Mouse (Mus musculus) embryonic fibroblast, embryonic 13.5 days (primary cell): ENCODE data around the gene Ccdc171. TPM values are rescaled to one million over a fixed set of nuclear protein-coding genes. Genes with fewer than 3 reads are reported as not detected.
"Not testable (repeated sequence)": the region's sequence is repeated elsewhere in the genome, so short reads cannot be mapped to it uniquely, and the experiment has no call there.

ENCODE experiments used
- H3K27ac ChIP-seq: 2 replicates; pipeline ENCODE4 v1.5.1; 2012; ENCODE audit warnings: low read length, control low read depth, inconsistent platforms; ENCODE audit not compliant: insufficient read depth
- H3K4me1 ChIP-seq: 2 replicates; pipeline ENCODE4 v1.6.1; 2011; ENCODE audit warnings: low read length; ENCODE audit not compliant: control insufficient read depth, insufficient read depth
- H3K4me3 ChIP-seq: 2 replicates; pipeline ENCODE4 v1.5.1; 2011; ENCODE audit warnings: mild to moderate bottlenecking, control low read depth, low read length; ENCODE audit not compliant: insufficient read depth
- CTCF ChIP-seq: IDR thresholded peaks from 2 replicates; pipeline ENCODE4 v1.5.1; 2011; ENCODE audit warnings: mild to moderate bottlenecking, control low read depth, low read length, moderate library complexity, borderline replicate concordance; ENCODE audit not compliant: insufficient read depth
- POLR2A ChIP-seq: IDR thresholded peaks from 2 replicates; pipeline ENCODE4 v1.6.1; 2011; ENCODE audit warnings: low read depth, mild to moderate bottlenecking, control low read depth, low read length, moderate library complexity
- polyA plus RNA-seq: library from polyadenylated mRNA; stranded (reverse); fragments of >200 nt; gene quantifications from 2 replicates; pipeline ENCODE4 v1.2.4, GENCODE M21; 2011; ENCODE audit warnings: low read depth; ENCODE audit not compliant: missing spikeins, insufficient read length

Ccdc171 gene
- polyA plus RNA-seq, 1 experiment: 2.4 TPM

DNA sequence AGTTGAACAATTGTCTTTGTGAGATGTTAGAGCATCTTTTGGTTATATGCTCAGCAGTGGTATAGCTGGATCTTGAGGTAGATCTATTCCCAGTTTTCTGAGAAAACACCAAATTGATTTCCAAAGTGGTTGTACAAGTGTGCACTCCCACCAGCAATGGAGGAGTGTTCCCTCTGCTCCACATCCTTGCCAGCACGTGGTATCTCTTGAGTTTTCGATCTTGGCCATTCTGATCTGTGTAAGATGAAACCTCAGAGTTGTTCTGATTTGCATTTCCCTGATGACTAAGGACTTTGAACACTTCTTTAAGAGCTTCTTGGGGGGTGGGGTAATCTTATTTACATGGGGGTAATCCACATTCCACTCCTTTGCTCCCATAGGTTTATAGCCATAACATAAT lies 15.7 kb upstream of the Ccdc171 start:
- H3K4me1 ChIP-seq: no peaks in the 10 kb centered on the region
- no peak for TF ChIP-seq POLR2A
- no peak for TF ChIP-seq CTCF
- no peak overlapping the region for H3K4me3 ChIP-seq
- no peak overlapping the region for H3K27ac ChIP-seq

DNA sequence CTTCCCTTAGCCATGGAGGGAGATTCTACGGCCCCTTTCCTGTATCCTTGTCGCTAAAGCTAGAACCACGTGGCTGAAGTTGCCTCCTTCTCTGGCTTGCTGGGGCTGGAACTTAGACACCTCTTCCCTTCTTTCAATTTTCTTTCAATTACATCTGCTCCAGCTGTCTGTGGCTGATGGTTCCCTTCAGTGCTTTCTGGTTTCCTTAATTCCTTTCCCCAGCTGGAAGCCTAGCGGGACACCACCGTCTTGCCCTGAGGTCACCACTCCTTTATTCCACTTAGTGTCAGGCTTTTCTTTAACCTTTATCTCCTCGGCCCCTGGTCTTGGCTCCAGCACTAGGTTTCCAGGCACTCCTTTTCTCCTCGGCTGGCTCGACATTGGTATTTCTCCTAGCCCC lies 14.3 kb upstream of the Ccdc171 start:
- Histone ChIP-seq H3K27ac (no peak overlapping the region), H3K4me1 (no peaks in the 10 kb centered on the region), H3K4me3 (no peak overlapping the region)
- TF ChIP-seq POLR2A (no peak), CTCF (no peak)

- H3K4me3 ChIP-seq: no peak overlapping the region
- no peaks in the 10 kb centered on the region for H3K4me1 ChIP-seq
- no peak overlapping the region for H3K27ac ChIP-seq
- TF ChIP-seq CTCF (no peak), POLR2A (no peak)
Observed at GRCm38 (mm10) chr4:83512217-83512616, 13.1 kb upstream of the Ccdc171 start.

GRCm38 (mm10) chr4:83512644-83513043 lies 12.7 kb upstream of the Ccdc171 start:
- Histone ChIP-seq H3K4me3 (no peak overlapping the region), H3K27ac (no peak overlapping the region), H3K4me1 (no peaks in the 10 kb centered on the region)
- TF ChIP-seq POLR2A: no peak

DNA sequence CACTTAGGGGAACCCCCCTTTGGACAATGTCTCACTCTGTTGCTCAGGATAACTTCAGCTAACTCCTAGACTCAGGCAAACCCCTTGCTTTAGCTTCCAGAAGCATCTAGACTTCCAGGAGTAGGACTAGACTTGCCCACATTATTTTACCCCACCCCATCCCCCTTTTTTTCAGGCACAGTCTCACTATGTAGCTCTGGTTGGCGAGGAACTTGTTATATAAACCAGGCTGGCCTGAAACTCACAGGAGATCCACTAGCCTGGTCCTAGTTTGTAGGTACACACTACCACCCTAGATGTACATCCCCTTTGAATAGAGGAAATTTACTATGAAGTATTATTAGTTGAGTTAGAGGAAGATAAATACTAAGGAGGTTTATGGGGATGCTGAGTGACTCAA lies 11.2 kb upstream of the Ccdc171 start:
- H3K4me3 ChIP-seq: no peak overlapping the region
- no peak overlapping the region for H3K27ac ChIP-seq
- H3K4me1 ChIP-seq: no peaks in the 10 kb centered on the region
- no peak for TF ChIP-seq CTCF
- TF ChIP-seq POLR2A: no peak

GRCm38 (mm10) chr4:83514976-83515669 lies 10.2 kb upstream of the Ccdc171 start:
- TF ChIP-seq POLR2A (no peak), CTCF (peak; percentile 61; the same call in 1 of the 2 replicates)
- Histone ChIP-seq H3K4me1 (no peaks in the 10 kb centered on the region), H3K4me3 (no peak overlapping the region), H3K27ac (no peak overlapping the region)

DNA sequence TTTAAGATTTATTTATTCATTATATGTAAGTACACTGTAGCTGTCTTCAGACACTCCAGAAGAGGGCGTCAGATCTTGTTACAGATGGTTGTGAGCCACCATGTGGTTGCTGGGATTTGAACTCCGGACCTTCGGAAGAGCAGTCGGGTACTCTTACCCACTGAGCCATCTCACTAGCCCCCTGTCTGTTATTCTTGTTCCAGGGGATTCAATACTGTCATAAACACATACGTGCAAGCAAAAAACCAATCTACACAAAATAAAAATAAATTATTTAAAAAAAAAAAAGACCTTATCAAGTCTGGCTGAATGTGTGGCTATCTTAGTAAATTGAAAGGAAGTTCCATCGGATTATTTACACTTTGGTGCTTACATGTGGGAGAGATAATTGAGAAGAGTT lies 9.2 kb upstream of the Ccdc171 start:
- not testable (repeated sequence) for H3K27ac ChIP-seq, H3K4me3 ChIP-seq, H3K4me1 ChIP-seq

DNA sequence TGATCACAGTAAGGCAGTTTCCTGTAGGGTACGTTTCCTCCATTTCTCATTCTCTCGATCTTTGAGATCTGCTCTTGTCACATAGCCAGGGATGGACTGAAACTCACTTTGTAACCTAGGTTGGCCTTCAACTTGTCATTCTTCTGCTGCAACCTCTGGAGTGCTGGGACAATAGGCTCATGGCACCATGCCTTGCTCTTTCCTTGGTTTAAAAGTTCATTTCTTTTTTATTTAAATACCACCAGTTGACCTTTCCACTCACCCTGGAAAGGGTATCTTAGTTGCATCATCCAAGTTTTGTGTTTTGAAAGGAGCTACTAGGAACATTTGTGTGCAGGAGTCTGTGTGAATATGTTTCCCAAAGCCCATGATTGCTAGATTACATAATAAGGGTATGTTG lies 6.2 kb upstream of the Ccdc171 start:
- Histone ChIP-seq H3K27ac (no peak overlapping the region), H3K4me1 (no peaks in the 10 kb centered on the region), H3K4me3 (no peak overlapping the region)
- TF ChIP-seq CTCF: no peak
- TF ChIP-seq POLR2A: no peak

DNA sequence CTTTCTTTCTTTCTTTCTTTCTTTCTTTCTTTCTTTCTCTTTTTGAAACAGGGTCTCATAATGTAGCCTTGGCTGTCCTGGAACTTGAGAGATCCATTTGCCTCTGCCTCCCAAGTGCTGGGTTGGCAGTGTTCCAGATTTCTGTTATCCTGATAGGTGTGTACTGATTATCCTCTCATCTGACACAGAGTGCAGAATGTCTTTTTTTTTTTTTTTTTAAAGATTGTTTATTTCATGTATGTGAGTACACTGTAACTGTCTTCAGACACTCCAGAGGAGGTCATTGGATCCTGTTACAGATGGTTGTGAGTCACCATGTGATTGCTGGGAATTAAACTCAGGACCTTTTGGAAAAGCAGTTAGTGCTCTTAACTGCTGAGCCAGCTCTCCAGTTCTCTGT lies 5.5 kb upstream of the Ccdc171 start:
- H3K4me3 ChIP-seq: no peak overlapping the region
- no peak overlapping the region for H3K27ac ChIP-seq
- TF ChIP-seq CTCF (no peak), POLR2A (no peak)
- H3K4me1 ChIP-seq: no peaks in the 10 kb centered on the region

DNA sequence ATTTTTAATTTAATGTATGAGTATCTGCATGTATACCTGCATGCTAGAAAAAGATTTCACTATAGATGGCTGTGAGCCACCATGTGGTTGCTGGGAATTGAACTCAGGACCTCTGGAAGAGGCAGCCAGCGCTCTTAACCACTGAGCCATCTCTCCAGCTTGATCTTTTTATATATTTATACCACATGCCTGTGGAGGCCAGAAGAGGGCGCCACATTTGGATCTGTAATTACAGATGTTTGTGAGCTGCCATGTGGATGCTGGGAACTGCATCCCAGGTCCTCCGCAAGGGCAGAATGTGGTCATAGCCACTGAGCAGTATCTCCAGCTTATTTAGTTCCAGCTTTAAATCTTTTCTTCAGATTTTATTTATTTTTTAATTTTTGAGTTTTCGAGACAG lies 5.0 kb upstream of the Ccdc171 start:
- no peaks in the 10 kb centered on the region for H3K4me1 ChIP-seq
- no peak overlapping the region for H3K4me3 ChIP-seq
- H3K27ac ChIP-seq: no peak overlapping the region
- TF ChIP-seq CTCF (no peak), POLR2A (no peak)

- H3K27ac ChIP-seq: no peak overlapping the region
- H3K4me1 ChIP-seq: peaks cover 2% of the 10 kb centered on the region
- H3K4me3 ChIP-seq: no peak overlapping the region
- no peak for TF ChIP-seq CTCF
- TF ChIP-seq POLR2A: no peak
Observed at GRCm38 (mm10) chr4:83522066-83522465, 3.3 kb upstream of the Ccdc171 start.
